Mouse (Mus musculus): ENCODE results near the gene Cwc25. TPM values are rescaled to one million over a fixed set of nuclear protein-coding genes. Genes with fewer than 3 reads are reported as not detected.
"Not testable (repeated sequence)": the region's sequence is repeated elsewhere in the genome, so short reads cannot be mapped to it uniquely, and the experiment has no call there.

Gene Cwc25
- total RNA-seq, 2 experiments from 2014 or later: 19.5 to 21.3 TPM

DNA sequence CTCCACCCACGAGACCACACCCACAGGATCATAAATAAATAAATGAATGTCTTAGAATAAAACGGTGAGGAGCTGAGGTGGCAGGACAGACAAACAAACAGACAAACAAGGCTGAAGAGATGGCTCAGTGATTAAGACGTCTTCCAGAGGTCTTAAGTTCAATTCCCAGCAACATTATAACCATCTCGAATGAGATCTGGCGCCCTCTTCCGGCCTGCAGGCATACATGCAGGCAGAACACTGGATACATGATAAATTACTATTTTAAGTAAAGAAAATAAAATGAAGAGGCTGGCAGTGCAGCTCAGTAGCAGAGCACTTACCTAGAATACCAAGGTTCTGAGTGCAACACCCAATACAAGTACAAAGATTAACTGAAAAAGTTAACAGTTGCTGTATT lies 27.7 kb downstream of the Cwc25 start:
- intact Hi-C loops (cut with DNase I): no loop called here
- peak; percentile 38 for TF ChIP-seq CTCF (IDR thresholded peaks at IDR 0.05)
- no peak for DNase-seq (ENCODE audit: extremely low spot score in 1 of 2, low spot score in 2 of 2)

GRCm38 (mm10) chr11:97737600-97737999 lies 28.8 kb downstream of the Cwc25 start:
- Histone ChIP-seq H3K27ac (no peak overlapping the region), H3K4me3 (no peak overlapping the region)
- no peak for TF ChIP-seq CTCF (IDR thresholded peaks at IDR 0.05)
- intact Hi-C loops (cut with DNase I): no loop called here
- no peak for DNase-seq (ENCODE audit: extremely low spot score in 1 of 2, low spot score in 2 of 2)

More for the DNA sequence above, 27.7 kb downstream of the Cwc25 start:
- H3K4me3 ChIP-seq: no peak overlapping the region
- no peak overlapping the region for H3K27ac ChIP-seq

- no peak overlapping the region for H3K4me3 ChIP-seq
- no peak overlapping the region for H3K27ac ChIP-seq
- no peak for DNase-seq (ENCODE audit: extremely low spot score in 1 of 2, low spot score in 2 of 2)
- no peak for TF ChIP-seq CTCF (IDR thresholded peaks at IDR 0.05)
- intact Hi-C loops (cut with DNase I): no loop called here
Observed at GRCm38 (mm10) chr11:97736645-97737044, 29.7 kb downstream of the Cwc25 start.

DNA sequence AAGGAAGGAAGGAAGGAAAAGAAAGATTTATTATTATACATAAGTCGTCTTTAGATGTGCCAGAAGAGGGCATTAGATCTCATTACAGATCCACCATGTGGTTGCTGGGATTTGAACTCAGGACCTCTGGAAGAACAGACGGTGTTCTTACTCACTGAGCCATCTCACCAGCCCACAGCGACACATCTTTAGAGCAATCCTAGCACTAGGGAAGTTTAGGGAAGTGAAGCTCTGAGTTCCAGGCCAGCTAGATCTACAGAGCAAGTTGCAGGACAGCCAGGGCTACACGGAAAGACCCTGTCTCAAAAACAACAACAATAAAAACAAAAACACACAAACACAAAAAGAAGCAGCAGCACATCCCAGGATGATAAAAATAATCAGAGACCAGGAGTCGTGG lies 31.5 kb downstream of the Cwc25 start:
- H3K4me3 ChIP-seq; H3K27ac ChIP-seq; DNase-seq (ENCODE audit: extremely low spot score in 1 of 2, low spot score in 2 of 2); intact Hi-C loops (cut with DNase I): not testable (repeated sequence)

DNA sequence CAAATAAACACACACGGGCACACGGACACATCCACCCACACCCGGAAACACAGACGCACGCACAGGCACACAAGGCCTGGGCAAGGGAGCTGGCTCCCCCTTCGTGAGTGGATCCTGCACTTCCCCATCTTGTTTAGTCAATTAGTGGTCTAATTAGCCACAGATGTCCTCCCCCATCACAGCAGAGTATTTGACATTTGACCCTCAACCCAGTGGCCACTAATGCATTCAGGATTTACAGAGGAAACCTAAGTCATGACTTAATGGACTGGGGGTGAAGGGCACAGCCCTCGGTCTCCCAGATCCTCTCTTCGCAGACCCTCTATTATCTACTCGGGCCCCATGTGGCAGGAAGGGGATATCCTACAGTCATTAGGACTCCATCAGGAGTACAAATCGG lies 32.7 kb downstream of the Cwc25 start:
- TF ChIP-seq CTCF (IDR thresholded peaks at IDR 0.05): no peak
- no peak for DNase-seq (ENCODE audit: extremely low spot score in 1 of 2, low spot score in 2 of 2)
- Histone ChIP-seq H3K27ac (no peak overlapping the region), H3K4me3 (no peak overlapping the region)
- intact Hi-C loops (cut with DNase I): no loop called here

DNA sequence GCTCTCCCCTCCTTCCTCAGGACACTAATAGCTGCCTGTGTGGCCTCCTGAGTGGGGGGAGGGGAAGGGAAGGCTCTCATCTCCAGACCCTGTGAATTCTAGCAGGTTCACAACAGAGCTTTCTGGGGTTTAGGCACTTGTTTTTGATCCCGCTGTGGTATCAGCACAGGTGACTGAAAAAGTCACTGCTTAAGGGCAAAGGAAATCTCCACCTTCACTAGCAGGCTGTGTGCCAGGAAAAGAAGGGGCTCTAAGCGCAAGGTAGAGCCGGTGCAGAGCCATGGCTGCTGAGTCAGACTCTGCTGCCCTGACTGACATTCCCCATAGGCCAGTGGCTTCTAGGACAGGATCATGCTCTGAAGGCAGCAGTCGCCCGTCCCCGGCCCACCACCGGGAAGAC lies 37.6 kb downstream of the Cwc25 start:
- Histone ChIP-seq H3K4me3 (no peak overlapping the region), H3K27ac (no peak overlapping the region)
- DNase-seq (ENCODE audit: extremely low spot score in 1 of 2, low spot score in 2 of 2): no peak
- TF ChIP-seq CTCF (IDR thresholded peaks at IDR 0.05): no peak
- intact Hi-C loops (cut with DNase I): no loop called here

GRCm38 (mm10) chr11:97728311-97728710 lies 38.0 kb downstream of the Cwc25 start:
- no peak for TF ChIP-seq CTCF (IDR thresholded peaks at IDR 0.05)
- Histone ChIP-seq H3K4me3 (no peak overlapping the region), H3K27ac (no peak overlapping the region)
- no peak for DNase-seq (ENCODE audit: extremely low spot score in 1 of 2, low spot score in 2 of 2)
- intact Hi-C loops (cut with DNase I): no loop called here

DNA sequence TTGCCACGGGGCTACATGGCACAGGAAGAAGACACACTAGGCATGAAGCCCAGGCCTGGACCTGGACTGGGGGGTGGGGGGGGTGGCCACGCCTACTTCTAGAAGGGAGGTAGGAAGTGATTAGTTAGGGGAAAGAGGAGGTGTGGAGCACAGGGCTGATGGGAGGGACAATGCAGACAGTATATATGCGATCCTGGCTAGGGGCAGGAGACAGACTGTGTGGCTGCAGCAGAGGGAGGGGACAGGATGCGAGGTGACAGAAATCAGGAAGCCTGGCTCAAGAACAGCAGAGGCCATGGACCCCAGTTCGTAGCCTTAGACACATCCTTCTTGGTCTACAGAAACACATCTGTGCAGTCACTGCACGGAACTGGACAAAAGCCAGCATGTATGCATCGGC lies 42.6 kb downstream of the Cwc25 start:
- H3K4me3 ChIP-seq: no peak overlapping the region
- DNase-seq (ENCODE audit: extremely low spot score in 1 of 2, low spot score in 2 of 2): no peak
- intact Hi-C loops (cut with DNase I): no loop called here
- TF ChIP-seq CTCF (IDR thresholded peaks at IDR 0.05): no peak
- no peak overlapping the region for H3K27ac ChIP-seq

GRCm38 (mm10) chr11:97721338-97721737 lies 45.0 kb downstream of the Cwc25 start:
- no peak for TF ChIP-seq CTCF (IDR thresholded peaks at IDR 0.05)
- no peak overlapping the region for H3K27ac ChIP-seq
- intact Hi-C loops (cut with DNase I): no loop called here
- no peak overlapping the region for H3K4me3 ChIP-seq
- no peak for DNase-seq (ENCODE audit: extremely low spot score in 1 of 2, low spot score in 2 of 2)

GRCm38 (mm10) chr11:97719041-97719440 lies 47.3 kb downstream of the Cwc25 start:
- intact Hi-C loops (cut with DNase I): no loop called here
- no peak for DNase-seq (ENCODE audit: extremely low spot score in 1 of 2, low spot score in 2 of 2)
- no peak for TF ChIP-seq CTCF (IDR thresholded peaks at IDR 0.05)
- H3K4me3 ChIP-seq: no peak overlapping the region
- H3K27ac ChIP-seq: no peak overlapping the region

- no peak overlapping the region for H3K4me3 ChIP-seq
- no peak overlapping the region for H3K27ac ChIP-seq
- intact Hi-C loops (cut with DNase I): no loop called here
- no peak for DNase-seq (ENCODE audit: extremely low spot score in 1 of 2, low spot score in 2 of 2)
- TF ChIP-seq CTCF (IDR thresholded peaks at IDR 0.05): no peak
Observed at GRCm38 (mm10) chr11:97718281-97718860, 48.0 kb downstream of the Cwc25 start.

- intact Hi-C loops (cut with DNase I): no loop called here
- TF ChIP-seq CTCF (IDR thresholded peaks at IDR 0.05): no peak
- no peak for DNase-seq (ENCODE audit: extremely low spot score in 1 of 2, low spot score in 2 of 2)
- H3K4me3 ChIP-seq: no peak overlapping the region
- H3K27ac ChIP-seq: no peak overlapping the region
Observed at GRCm38 (mm10) chr11:97717369-97718280, 48.7 kb downstream of the Cwc25 start.
